Mouse (Mus musculus): ENCODE results near the gene Ciz1. TPM values are rescaled to one million over a fixed set of nuclear protein-coding genes. Genes with fewer than 3 reads are reported as not detected.

Gene Ciz1
- polyA plus RNA-seq, 1 experiment from 2014 or later: 42.7 TPM

GRCm38 (mm10) chr2:32424796-32425195, 72.7 kb downstream of the Ciz1 start:
- no peak for ATAC-seq (ENCODE audit: insufficient number of reproducible peaks, low FRiP score, low TSS enrichment, low read depth)
- Histone ChIP-seq H3K9me3 (no peaks in the 10 kb centered on the region), H3K4me2 (no peak overlapping the region), H3K27ac (peak overlapping the region; percentile 89), H3K36me3 (peaks cover 13% of the 10 kb centered on the region), H3K4me1 (peaks cover 66% of the 10 kb centered on the region), H3K27me3 (no peaks in the 10 kb centered on the region), H3K4me3 (no peak overlapping the region), H3K9ac (no peak overlapping the region)
- 38% methylated on average over 3 of the region's 3 CpGs for WGBS

GRCm38 (mm10) chr2:32425568-32425967, 73.4 kb downstream of the Ciz1 start:
- no peaks in the 10 kb centered on the region for H3K9me3 ChIP-seq
- H3K27ac ChIP-seq: 0 out of 2 replicates have a peak overlapping the region, but pooled peaks have one; percentile 89
- 68% methylated on average over 5 of the region's 5 CpGs for WGBS
- H3K4me2 ChIP-seq: no peak overlapping the region
- peaks cover 5% of the 10 kb centered on the region for H3K36me3 ChIP-seq
- H3K9ac ChIP-seq: no peak overlapping the region
- H3K27me3 ChIP-seq: no peaks in the 10 kb centered on the region
- ATAC-seq (ENCODE audit: insufficient number of reproducible peaks, low FRiP score, low TSS enrichment, low read depth): no peak
- H3K4me3 ChIP-seq: no peak overlapping the region
- H3K4me1 ChIP-seq: peaks cover 73% of the 10 kb centered on the region

- H3K4me1 ChIP-seq: peaks cover 77% of the 10 kb centered on the region
- H3K36me3 ChIP-seq: no peaks in the 10 kb centered on the region; the same call in 1 of the 2 replicates
- no peak for ATAC-seq (ENCODE audit: insufficient number of reproducible peaks, low FRiP score, low TSS enrichment, low read depth)
- no peak overlapping the region for H3K9ac ChIP-seq
- H3K4me3 ChIP-seq: no peak overlapping the region
- no peaks in the 10 kb centered on the region for H3K27me3 ChIP-seq
- peak overlapping the region; percentile 17; the same call in 1 of the 2 replicates for H3K27ac ChIP-seq
- WGBS: 92% methylated on average over 1 of the region's 1 CpGs
- H3K4me2 ChIP-seq: no peak overlapping the region
- H3K9me3 ChIP-seq: no peaks in the 10 kb centered on the region
Observed at GRCm38 (mm10) chr2:32426141-32426540, 74.0 kb downstream of the Ciz1 start.

- no peaks in the 10 kb centered on the region for H3K27me3 ChIP-seq
- H3K27ac ChIP-seq: peak overlapping the region; percentile 84
- no peaks in the 10 kb centered on the region for H3K9me3 ChIP-seq
- no peak overlapping the region for H3K4me3 ChIP-seq
- WGBS: 56% methylated on average over 5 of the region's 5 CpGs
- H3K36me3 ChIP-seq: no peaks in the 10 kb centered on the region
- peaks cover 72% of the 10 kb centered on the region for H3K4me1 ChIP-seq
- H3K9ac ChIP-seq: no peak overlapping the region
- H3K4me2 ChIP-seq: peak overlapping the region; percentile 33; the same call in 1 of the 2 replicates
- ATAC-seq (ENCODE audit: insufficient number of reproducible peaks, low FRiP score, low TSS enrichment, low read depth): no peak
Observed at GRCm38 (mm10) chr2:32427720-32428119, 75.6 kb downstream of the Ciz1 start.

- H3K36me3 ChIP-seq: no peaks in the 10 kb centered on the region
- H3K9me3 ChIP-seq: no peaks in the 10 kb centered on the region
- H3K4me2 ChIP-seq: peak overlapping the region; percentile 33
- no peak overlapping the region for H3K9ac ChIP-seq
- peak overlapping the region; percentile 84 for H3K27ac ChIP-seq
- ATAC-seq (ENCODE audit: insufficient number of reproducible peaks, low FRiP score, low TSS enrichment, low read depth): peak; percentile 77
- peaks cover 67% of the 10 kb centered on the region for H3K4me1 ChIP-seq
- peak overlapping the region; percentile 10; the same call in 1 of the 2 replicates for H3K4me3 ChIP-seq
- H3K27me3 ChIP-seq: no peaks in the 10 kb centered on the region
- 25% methylated on average over 8 of the region's 8 CpGs for WGBS
Observed at GRCm38 (mm10) chr2:32428262-32428722, 76.2 kb downstream of the Ciz1 start.

GRCm38 (mm10) chr2:32429215-32429891, 77.2 kb downstream of the Ciz1 start:
- H3K4me1 ChIP-seq: peaks cover 56% of the 10 kb centered on the region

More at GRCm38 (mm10) chr2:32429215-32429891, 77.2 kb downstream of the Ciz1 start:
- WGBS: 59% methylated on average over 4 of the region's 4 CpGs
- Histone ChIP-seq H3K4me3 (no peak overlapping the region), H3K9me3 (no peaks in the 10 kb centered on the region), H3K9ac (no peak overlapping the region), H3K27ac (peak overlapping the region; percentile 84; the same call in 1 of the 2 replicates), H3K36me3 (no peaks in the 10 kb centered on the region), H3K27me3 (no peaks in the 10 kb centered on the region), H3K4me2 (peak overlapping the region; percentile 33; the same call in 1 of the 2 replicates)
- no peak for ATAC-seq (ENCODE audit: insufficient number of reproducible peaks, low FRiP score, low TSS enrichment, low read depth)

Small RNA genes within 50 kb of the gene (microRNA-seq; reads per million reads assigned to microRNA genes)
- not detected for gene Gm23363
- gene Mir199b: 1,542 reads per million, percentile 79 among the genes with 10 or more reads in this experiment

Other genes with a start within 250 kb of the Ciz1 start
- 40.8 and 44.8 TPM in 2 replicates for gene Prrc2b, start 201.2 kb upstream of the Ciz1 start, polyA plus RNA-seq (2015; fragmentation: Nextera tagmentation; extraction: Ambion mirVana)
- 23.2 and 23.9 TPM in 2 replicates for gene Pomt1, start 115.7 kb upstream of the Ciz1 start, polyA plus RNA-seq (2015; fragmentation: Nextera tagmentation; extraction: Ambion mirVana)
- 62.2 and 68.1 TPM in 2 replicates for gene Uck1, start 92.2 kb upstream of the Ciz1 start, polyA plus RNA-seq (2015; fragmentation: Nextera tagmentation; extraction: Ambion mirVana)
- 36.5 and 36.6 TPM in 2 replicates for gene Golga2, start 64.9 kb upstream of the Ciz1 start, polyA plus RNA-seq (2015; fragmentation: Nextera tagmentation; extraction: Ambion mirVana)
- 370 and 413 TPM in 2 replicates for gene Swi5, start 64.3 kb upstream of the Ciz1 start, polyA plus RNA-seq (2015; fragmentation: Nextera tagmentation; extraction: Ambion mirVana)
- gene Dnm1, start 1.0 kb downstream of the Ciz1 start, polyA plus RNA-seq (2015; fragmentation: Nextera tagmentation; extraction: Ambion mirVana): 20.5 and 26.6 TPM in 2 replicates
- 58.0 and 67.7 TPM in 2 replicates for gene 1110008P14Rik, start 29.6 kb downstream of the Ciz1 start, polyA plus RNA-seq (2015; fragmentation: Nextera tagmentation; extraction: Ambion mirVana)
- gene Lcn2, start 35.9 kb downstream of the Ciz1 start, polyA plus RNA-seq (2015; fragmentation: Nextera tagmentation; extraction: Ambion mirVana): 3.2 and 3.9 TPM in 2 replicates
- gene Ptges2, start 43.6 kb downstream of the Ciz1 start, polyA plus RNA-seq (2015; fragmentation: Nextera tagmentation; extraction: Ambion mirVana): 24.9 and 26.0 TPM in 2 replicates
- 5.6 and 6.0 TPM in 2 replicates for gene Naif1, start 98.1 kb downstream of the Ciz1 start, polyA plus RNA-seq (2015; fragmentation: Nextera tagmentation; extraction: Ambion mirVana)
- 17.1 and 17.5 TPM in 2 replicates for gene Slc25a25, start 99.1 kb downstream of the Ciz1 start, polyA plus RNA-seq (2015; fragmentation: Nextera tagmentation; extraction: Ambion mirVana)
- 14.7 and 17.3 TPM in 2 replicates for gene Fam102a, start 183.0 kb downstream of the Ciz1 start, polyA plus RNA-seq (2015; fragmentation: Nextera tagmentation; extraction: Ambion mirVana)
- 114 and 117 TPM in 2 replicates for gene Dpm2, start 218.5 kb downstream of the Ciz1 start, polyA plus RNA-seq (2015; fragmentation: Nextera tagmentation; extraction: Ambion mirVana)
- gene Pip5kl1, start 222.5 kb downstream of the Ciz1 start, polyA plus RNA-seq (2015; fragmentation: Nextera tagmentation; extraction: Ambion mirVana): 0.12 and 0.82 TPM in 2 replicates
- gene 9430097D07Rik, start 223.4 kb downstream of the Ciz1 start, polyA plus RNA-seq (2015; fragmentation: Nextera tagmentation; extraction: Ambion mirVana): not detected in 2 replicates
- 33.8 and 44.2 TPM in 2 replicates for gene St6galnac4, start 234.8 kb downstream of the Ciz1 start, polyA plus RNA-seq (2015; fragmentation: Nextera tagmentation; extraction: Ambion mirVana)
- gene St6galnac6, start 247.4 kb downstream of the Ciz1 start, polyA plus RNA-seq (2015; fragmentation: Nextera tagmentation; extraction: Ambion mirVana): 24.7 and 27.1 TPM in 2 replicates